Mouse (Mus musculus) kidney, embryonic 15.5 days (tissue): ENCODE data around the gene Mgat4d. TPM values are rescaled to one million over a fixed set of nuclear protein-coding genes. Genes with fewer than 3 reads are reported as not detected.
"Not testable (repeated sequence)": the region's sequence is repeated elsewhere in the genome, so short reads cannot be mapped to it uniquely, and the experiment has no call there.

Experiments used
- ATAC-seq: fragments of 200-750 bp; cut with Nextera tagmentation; replicated peaks from 2 replicates; pipeline ENCODE4 v1.8.0; 2017; ENCODE audit warnings: moderate TSS enrichment; ENCODE audit not compliant: low FRiP score
- H3K27ac ChIP-seq: fragments of 300-500 bp; sonication (generic); 2 replicates; pipeline ENCODE4 v1.5.1; 2015; ENCODE audit warnings: mild to moderate bottlenecking, inconsistent platforms
- H3K27me3 ChIP-seq: fragments of 300-500 bp; sonication (generic); 2 replicates; pipeline ENCODE4 v1.6.1; 2015; ENCODE audit warnings: inconsistent platforms
- H3K36me3 ChIP-seq: fragments of 300-500 bp; sonication (generic); 2 replicates; pipeline ENCODE4 v1.6.1; 2015; ENCODE audit warnings: inconsistent platforms
- H3K4me1 ChIP-seq: fragments of 300-500 bp; sonication (generic); 2 replicates; pipeline ENCODE4 v1.6.1; 2015; ENCODE audit warnings: inconsistent platforms
- H3K4me2 ChIP-seq: fragments of 300-500 bp; sonication (generic); 2 replicates; pipeline ENCODE4 v1.6.1; 2015; ENCODE audit warnings: moderate library complexity, mild to moderate bottlenecking, inconsistent platforms
- H3K4me3 ChIP-seq: fragments of 300-500 bp; sonication (generic); replicated peaks from 2 replicates; pipeline ENCODE4 v1.5.1; 2015; ENCODE audit warnings: mild to moderate bottlenecking, inconsistent platforms
- H3K9ac ChIP-seq: fragments of 300-500 bp; sonication (generic); 2 replicates; pipeline ENCODE4 v1.6.1; 2015; ENCODE audit warnings: mild to moderate bottlenecking, inconsistent platforms
- H3K9me3 ChIP-seq: fragments of 300-500 bp; sonication (generic); replicated peaks from 2 replicates; pipeline ENCODE4 v1.6.1; 2016; ENCODE audit warnings: inconsistent platforms
- WGBS: fragments of 180-500 bp; shearing (Covaris S2); methylation state at CpG from one replicate; pipeline ENCODE4 v1.1.7; 2015; ENCODE audit warnings: mixed read lengths; 5-methylcytosine and 5-hydroxymethylcytosine counted together
- polyA plus RNA-seq: library from polyadenylated mRNA; unstranded; fragments of >200 nt; fragmentation: Nextera tagmentation; extraction: Ambion mirVana; gene quantifications from 2 replicates; pipeline ENCODE4 v1.2.1, GENCODE M21; 2015

Gene Mgat4d
- polyA plus RNA-seq, 1 experiment from 2014 or later, result not detected

DNA sequence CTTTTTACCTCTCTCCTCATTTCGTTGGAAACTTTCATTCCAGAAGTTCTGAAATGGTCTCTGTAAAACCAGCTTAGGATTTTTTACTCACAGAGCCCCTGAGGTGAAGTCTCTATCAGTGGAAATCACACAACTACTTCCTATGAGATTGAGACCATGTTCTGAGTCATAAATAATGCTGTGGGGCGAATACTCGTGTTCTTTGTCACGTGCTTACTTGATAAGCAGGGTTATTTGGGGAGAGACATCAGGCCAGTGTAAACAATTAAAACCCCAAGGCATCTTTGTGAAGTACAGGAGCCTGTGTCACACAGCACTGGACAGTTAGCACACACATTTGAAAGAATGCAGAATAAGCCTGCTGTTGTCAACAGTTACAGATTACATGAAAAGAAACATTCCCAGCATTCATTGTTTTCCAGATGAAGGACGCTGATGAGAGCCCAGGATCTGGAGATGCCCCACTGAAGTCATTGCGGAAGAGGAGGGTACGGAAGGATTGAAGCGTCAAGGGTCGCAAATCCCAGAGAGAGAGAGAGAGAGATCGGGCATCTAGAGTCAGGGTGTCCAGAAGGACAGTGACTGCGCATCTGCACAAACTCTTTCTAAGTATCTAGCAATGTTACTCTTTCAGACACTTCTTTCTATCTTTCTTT, 78.0 kb downstream of the Mgat4d start:
- Histone ChIP-seq H3K9ac (no peak overlapping the region), H3K4me2 (no peak overlapping the region), H3K4me1 (no peaks in the 10 kb centered on the region; the same call in 1 of the 2 replicates), H3K9me3 (no peaks in the 10 kb centered on the region), H3K4me3 (no peak overlapping the region), H3K27ac (no peak overlapping the region), H3K36me3 (no peaks in the 10 kb centered on the region), H3K27me3 (no peaks in the 10 kb centered on the region)
- no peak for ATAC-seq
- 50% methylated on average over 11 of the region's 11 CpGs for WGBS

DNA sequence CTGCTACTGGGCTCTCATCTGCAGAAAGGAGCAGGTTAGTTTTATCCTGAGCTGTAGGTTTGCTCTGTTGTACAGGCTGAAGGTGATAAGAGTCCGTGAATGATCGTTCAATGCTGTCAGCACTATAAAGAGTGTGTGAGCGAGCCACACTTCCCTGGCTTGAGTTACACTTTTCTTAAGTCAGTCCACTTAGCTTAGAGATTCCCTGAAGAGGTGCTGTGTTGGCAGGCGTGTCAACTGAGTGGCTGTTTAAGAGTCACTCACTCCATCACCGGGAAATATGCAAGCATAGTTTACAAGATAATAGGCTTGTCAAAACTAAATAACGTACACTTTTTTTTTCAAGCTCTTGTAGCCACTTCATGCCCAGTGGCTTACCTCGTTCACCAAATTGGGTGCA, 78.7 kb downstream of the Mgat4d start:
- H3K9me3 ChIP-seq, result no peaks in the 10 kb centered on the region
- H3K4me3 ChIP-seq, result no peak overlapping the region
- ATAC-seq, result no peak
- H3K27ac ChIP-seq, result no peak overlapping the region
- H3K36me3 ChIP-seq, result no peaks in the 10 kb centered on the region
- no peak overlapping the region for H3K4me2 ChIP-seq
- 73% methylated on average over 7 of the region's 7 CpGs for WGBS
- no peaks in the 10 kb centered on the region; the same call in 1 of the 2 replicates for H3K4me1 ChIP-seq
- H3K27me3 ChIP-seq, result no peaks in the 10 kb centered on the region
- no peak overlapping the region for H3K9ac ChIP-seq

DNA sequence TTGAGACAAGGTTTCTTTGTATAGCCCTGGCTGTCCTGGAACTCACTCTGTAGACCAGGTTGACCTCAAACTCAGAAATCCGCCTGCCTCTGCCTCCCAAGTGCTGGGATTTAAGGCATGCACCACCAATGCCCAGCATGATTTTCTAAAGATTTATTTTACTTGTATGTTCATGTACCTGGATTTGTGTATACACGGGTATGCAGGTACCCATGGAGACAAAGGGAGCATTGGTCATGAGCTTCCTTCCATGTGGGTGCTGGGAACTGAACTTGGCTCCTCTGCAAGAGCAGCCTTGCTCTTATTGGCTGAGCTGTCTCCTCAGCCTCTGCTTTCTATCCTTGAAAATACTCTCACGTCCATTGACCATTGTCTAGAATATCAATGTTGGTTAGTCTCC, 80.3 kb downstream of the Mgat4d start:
- H3K9me3 ChIP-seq, H3K27me3 ChIP-seq, H3K36me3 ChIP-seq, ATAC-seq, H3K4me1 ChIP-seq, H3K4me2 ChIP-seq, H3K4me3 ChIP-seq, H3K9ac ChIP-seq, H3K27ac ChIP-seq: not testable (repeated sequence)
- WGBS, result 88% methylated on average over 3 of the region's 3 CpGs

DNA sequence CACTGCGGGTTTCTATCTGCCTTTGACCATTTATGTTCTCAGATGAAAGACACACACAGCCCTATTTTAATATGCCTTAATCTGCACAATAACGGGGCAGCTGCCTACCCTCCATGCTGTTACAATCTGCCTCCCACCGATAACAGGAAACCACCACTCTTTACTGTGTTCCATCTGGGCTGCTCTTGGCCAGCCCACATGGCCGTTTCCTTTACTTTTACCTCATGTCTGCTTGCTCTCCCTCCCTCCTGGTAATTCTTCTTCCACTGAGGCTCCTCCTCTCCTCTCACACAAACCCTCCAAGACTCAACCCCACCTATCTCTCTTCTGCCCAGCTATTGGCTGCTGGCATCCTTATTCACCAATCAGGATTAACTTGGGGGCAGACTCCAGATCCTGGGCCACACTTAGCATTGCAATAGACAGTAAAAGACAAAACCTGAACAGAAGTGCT, 80.8 kb downstream of the Mgat4d start:
- H3K4me1 ChIP-seq, result no peaks in the 10 kb centered on the region; the same call in 1 of the 2 replicates
- H3K27ac ChIP-seq, result no peak overlapping the region
- no peaks in the 10 kb centered on the region for H3K27me3 ChIP-seq
- no peak overlapping the region for H3K9ac ChIP-seq
- no peak overlapping the region for H3K4me3 ChIP-seq
- peak; percentile 43; the same call in 1 of the 2 replicates for ATAC-seq
- H3K9me3 ChIP-seq, result no peaks in the 10 kb centered on the region
- peaks cover 14% of the 10 kb centered on the region for H3K36me3 ChIP-seq
- 52% methylated on average over 4 of the region's 4 CpGs for WGBS
- no peak overlapping the region for H3K4me2 ChIP-seq

Other genes starting within 250 kb of the Mgat4d start
- 1.8 and 1.9 TPM in 2 replicates for gene Tbc1d9, start 183.1 kb upstream of the Mgat4d start, polyA plus RNA-seq
- 1.0 and 1.1 TPM in 2 replicates for gene Gm10645, start 182.3 kb upstream of the Mgat4d start, polyA plus RNA-seq
- not detected in 2 replicates for gene Ucp1, start 58.1 kb upstream of the Mgat4d start, polyA plus RNA-seq
- 16.3 TPM in 2 replicates for gene Elmod2, start 16.0 kb upstream of the Mgat4d start, polyA plus RNA-seq
- 0.25 and 0.26 TPM in 2 replicates for gene Clgn, start 41.4 kb downstream of the Mgat4d start, polyA plus RNA-seq
- gene Scoc, start 109.9 kb downstream of the Mgat4d start, polyA plus RNA-seq, result 106 and 112 TPM in 2 replicates
- gene Olfr370, start 187.3 kb downstream of the Mgat4d start, polyA plus RNA-seq, result not detected in 2 replicates
- gene Ndufb7, start 218.2 kb downstream of the Mgat4d start, polyA plus RNA-seq, result 344 and 353 TPM in 2 replicates